Mouse (Mus musculus): Measurements from ENCODE around the gene Otop2. TPM values are rescaled to one million over a fixed set of nuclear protein-coding genes. Genes with fewer than 3 reads are reported as not detected.

Otop2 gene
- polyA plus RNA-seq (2012; rRNA removed): 0.06 and 0.19 TPM in 2 replicates

DNA sequence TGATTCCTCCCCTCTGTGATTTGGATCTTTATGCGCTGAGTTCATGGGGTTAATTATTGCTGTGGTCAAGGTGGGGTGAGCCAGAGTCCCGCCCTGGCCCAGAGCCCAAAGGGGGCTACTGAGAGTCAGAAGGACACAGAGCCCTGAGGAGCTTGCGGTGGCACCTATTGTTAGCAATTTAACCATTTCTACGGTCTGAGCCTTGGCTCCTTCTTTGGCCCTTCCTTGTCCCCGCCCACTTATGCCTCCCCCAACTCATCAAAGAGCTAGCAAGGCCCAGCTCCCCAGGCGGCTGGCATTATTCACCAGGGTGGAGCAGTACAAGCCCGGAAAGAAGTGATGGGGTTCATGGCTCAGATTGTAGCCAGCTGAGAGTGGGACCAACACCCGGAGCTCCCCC, at the start of gene Otop2:
Gene Otop2 (plus strand): TSS at position 301 of the 400 bp plus-strand sequence.

DNA sequence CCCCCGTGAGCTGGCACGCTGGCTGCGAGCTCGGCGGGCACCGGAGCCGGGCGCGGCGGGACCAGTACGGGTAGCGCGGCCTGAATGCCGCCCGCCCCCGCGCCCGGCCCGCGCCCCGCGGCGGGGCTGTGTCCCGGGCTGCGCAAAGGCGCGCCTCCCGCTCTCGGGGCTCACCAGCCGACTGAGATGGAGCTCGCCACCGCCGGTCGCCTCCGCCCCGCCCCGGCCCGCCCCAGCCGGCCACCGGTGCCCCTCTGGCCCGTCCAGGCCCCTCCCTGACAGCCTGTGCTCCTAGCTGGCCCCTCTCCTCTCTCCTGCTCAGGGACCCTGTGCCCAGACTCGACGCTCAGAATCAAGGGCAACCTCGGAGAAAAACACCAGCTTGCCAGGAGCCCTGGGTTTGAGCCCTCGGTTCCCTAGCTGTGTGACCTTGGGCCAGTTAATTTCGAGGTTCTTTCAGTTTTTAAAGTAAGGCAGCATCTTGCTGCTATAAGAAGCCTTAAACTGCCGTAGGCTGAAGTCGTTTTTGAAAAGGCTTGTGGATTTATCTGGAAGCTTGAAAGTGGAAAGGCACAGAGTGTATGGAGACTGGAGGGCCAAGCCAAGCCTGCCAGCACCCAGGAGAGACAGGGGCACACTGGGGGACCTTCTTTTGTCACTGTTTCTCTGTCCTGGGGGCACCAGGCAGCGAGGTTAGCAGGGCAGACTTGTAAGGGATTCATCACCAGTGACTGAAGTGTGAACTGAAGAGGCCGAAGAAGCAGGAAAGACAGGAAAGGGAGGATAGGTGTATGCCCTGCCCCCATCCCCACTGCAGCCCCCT, 39.7 kb upstream of the Otop2 start, which contains the start of gene Grin2c:
Gene Grin2c (minus strand): TSS at position 183 of the 823 bp plus-strand sequence.

DNA sequence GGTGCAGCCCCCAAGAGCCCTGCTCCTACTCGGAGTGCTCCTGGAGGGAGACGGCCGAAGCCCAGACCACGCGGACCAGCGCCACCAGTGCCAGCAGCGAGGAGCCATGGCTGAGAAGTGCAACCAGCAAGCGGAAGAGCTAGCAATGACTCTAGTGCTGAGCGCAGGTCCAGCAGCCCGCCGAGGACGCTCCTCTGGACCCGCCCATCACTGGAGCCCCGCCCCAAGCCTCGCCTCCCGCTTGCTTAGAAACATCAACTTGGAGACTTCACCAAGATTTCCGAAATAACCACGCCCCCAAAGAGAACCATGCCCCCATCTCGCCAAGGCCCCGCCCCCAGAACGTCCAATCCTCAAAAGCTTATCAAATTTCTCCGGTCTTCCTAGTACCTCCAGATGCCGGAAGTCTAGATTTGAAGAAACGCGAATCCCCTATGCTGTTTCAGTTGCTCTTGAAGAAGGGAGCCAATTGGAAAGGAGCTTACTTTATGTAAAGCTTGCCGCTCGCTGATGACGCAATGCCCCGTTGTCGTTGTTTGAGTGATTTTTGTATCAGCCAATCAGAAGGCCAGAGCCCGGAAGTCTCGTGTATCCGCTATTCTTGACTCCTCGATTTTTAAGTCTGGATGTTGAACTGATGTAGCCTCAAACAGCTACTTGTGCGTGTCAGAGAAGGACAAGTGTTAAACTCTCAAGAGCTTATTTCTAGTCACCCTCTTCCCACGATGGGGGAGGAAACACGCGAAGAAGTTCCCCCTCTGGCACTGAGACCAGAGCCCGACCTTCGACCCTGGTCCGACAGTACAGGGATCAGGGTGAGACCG, 30.0 kb upstream of the Otop2 start, which contains the start of gene Fdxr:
Gene Fdxr (minus strand): TSS at position 271 of the 824 bp plus-strand sequence.

DNA sequence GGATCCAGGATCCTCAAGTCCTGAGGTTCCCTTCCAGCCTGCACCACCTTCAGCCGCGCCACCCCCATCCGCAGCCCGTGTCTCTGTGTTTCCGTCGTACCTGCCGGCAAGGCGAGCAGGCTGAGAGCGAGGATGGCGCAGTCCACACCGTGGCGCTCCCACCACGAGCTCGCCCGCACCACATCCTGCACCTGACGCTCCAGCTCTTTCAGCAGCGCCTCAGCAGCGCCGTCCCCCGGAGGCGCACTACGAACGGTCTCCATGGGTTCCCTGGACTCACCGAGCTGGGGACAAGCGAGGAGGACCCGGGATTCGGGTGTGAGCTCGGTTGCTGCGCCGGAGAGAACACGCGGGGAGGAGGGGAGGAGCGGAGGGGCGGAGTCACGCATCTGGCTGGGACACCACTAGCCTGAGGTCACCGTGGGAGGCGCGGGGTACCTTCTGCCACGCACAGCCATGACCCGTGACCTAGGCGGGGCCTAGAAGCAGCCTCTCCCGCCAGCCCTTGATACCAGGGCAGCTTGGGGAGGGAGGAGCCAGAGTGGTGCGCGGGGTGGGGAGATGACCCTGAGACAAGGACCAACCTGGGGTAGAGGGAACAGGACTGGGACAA, 9.6 kb upstream of the Otop2 start, which contains the start of gene Fads6:
Gene Fads6 (minus strand): TSS at position 450 of the 613 bp plus-strand sequence.

DNA sequence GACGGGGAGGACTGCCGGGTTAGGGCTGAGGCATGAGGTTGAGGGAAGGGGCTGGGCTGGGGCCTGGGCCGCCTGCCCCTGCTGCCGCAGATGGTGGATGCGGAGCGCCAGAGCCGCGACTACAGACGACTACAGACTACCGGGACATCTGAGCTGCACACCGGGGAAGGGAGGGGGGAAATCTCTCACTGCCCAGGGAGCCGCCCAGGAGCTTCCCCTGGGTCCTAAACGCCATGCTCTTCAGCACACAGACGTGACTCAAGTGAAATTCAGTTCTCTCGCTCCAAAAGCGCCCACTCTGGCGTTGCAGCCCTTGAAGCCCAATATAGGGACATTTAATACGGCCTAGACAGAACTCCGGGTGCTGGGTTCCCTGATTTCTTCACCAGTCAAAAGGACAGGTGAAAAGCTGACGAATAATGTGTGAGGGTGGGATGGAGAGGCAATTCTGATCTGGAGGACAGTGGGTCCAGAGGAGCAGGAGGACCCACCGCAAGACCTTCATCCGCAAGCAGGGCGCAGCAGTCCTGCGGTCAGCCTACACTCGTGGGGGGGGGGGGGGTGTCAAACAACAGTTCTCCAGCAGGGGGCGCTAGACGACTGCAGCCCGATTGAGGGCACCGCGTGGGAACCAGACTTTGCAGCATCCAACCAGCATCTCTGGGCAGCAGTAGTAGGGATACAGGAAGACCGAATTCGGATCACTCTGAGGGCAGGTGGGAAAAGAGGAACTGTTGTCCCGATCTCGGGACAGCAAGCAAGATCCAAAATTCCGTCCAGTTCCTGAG, 15.1 kb downstream of the Otop2 start, which contains the start of gene Ush1g:
Gene Ush1g (minus strand): TSS at position 136 of the 788 bp plus-strand sequence.

DNA sequence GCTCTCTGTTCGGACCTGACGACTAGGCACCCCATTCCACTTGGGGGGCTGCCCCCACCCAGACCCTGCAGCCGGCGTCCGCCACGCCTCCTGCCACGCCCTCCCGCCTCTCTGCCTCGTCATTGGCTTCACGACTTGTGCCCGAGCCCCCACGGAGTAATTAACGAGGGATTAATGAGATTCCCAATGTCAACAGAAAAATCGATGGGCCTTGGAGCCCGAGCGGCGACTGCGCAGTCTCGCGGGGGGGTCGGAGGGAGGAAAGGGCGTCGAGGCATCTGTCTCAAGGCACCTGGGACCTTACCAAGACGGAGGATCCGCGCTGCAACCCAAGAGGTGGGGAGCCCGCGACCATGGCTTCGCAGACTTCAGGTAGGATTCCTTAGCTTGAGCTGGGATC, 27.6 kb downstream of the Otop2 start, which contains the start of gene Otop3:
Gene Otop3 (plus strand): TSS at position 201 of the 400 bp plus-strand sequence.

DNA sequence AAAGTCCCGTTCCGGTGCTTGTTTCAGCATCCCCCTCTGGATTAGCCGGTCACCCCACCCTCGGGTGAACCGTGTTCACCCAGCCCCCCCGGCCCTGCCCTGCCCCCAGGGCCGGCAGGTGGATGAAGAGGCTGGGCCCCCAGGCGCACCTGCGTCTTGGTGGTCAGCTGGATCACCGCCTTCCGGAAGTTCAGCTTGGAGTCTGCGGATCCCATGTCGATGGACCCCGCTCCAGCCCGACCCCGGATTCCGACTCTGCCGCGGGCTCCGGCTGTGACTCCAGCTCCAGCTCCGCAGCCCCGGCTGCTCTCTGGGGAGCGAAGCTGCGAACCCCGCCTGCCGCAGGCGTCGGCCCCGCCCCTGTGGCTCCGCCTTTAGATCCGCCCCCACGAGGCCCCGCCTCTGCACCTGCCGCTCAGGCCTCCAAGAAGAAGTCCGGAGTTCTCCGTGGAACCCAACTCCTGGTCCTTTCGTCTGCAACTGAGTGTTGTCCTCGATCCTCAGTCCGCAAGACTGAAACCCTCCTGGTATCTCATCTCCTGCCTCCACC, 60.5 kb downstream of the Otop2 start, which contains the start of gene Hid1:
Gene Hid1 (minus strand): TSS at position 362 of the 550 bp plus-strand sequence.

Other genes starting within 250 kb of the Otop2 start
- gene Cd300e, start 245.0 kb upstream of the Otop2 start, polyA plus RNA-seq (2012; rRNA removed): 0.02 and 0.04 TPM in 2 replicates
- 1.4 and 2.0 TPM in 2 replicates for gene Rab37, start 215.7 kb upstream of the Otop2 start, polyA plus RNA-seq (2012; rRNA removed)
- gene Cd300lf, start 173.2 kb upstream of the Otop2 start, polyA plus RNA-seq (2012; rRNA removed): 0.20 and 0.29 TPM in 2 replicates
- gene Slc9a3r1, start 143.8 kb upstream of the Otop2 start, polyA plus RNA-seq (2012; rRNA removed): 28.0 and 39.8 TPM in 2 replicates
- 3.5 and 5.0 TPM in 2 replicates for gene Tmem104, start 119.7 kb upstream of the Otop2 start, polyA plus RNA-seq (2012; rRNA removed)
- gene Nat9, start 119.3 kb upstream of the Otop2 start, polyA plus RNA-seq (2012; rRNA removed): 20.7 and 23.2 TPM in 2 replicates
- gene Grin2c, start 39.9 kb upstream of the Otop2 start, polyA plus RNA-seq (2012; rRNA removed): 1.1 and 1.7 TPM in 2 replicates
- 15.7 and 16.2 TPM in 2 replicates for gene Fdxr, start 30.1 kb upstream of the Otop2 start, polyA plus RNA-seq (2012; rRNA removed)
- 1.1 and 1.2 TPM in 2 replicates for gene Fads6, start 9.5 kb upstream of the Otop2 start, polyA plus RNA-seq (2012; rRNA removed)
- gene Ush1g, start 14.9 kb downstream of the Otop2 start, polyA plus RNA-seq (2012; rRNA removed): 0.01 and 0.02 TPM in 2 replicates
- gene Otop3, start 27.6 kb downstream of the Otop2 start, polyA plus RNA-seq (2012; rRNA removed): 0.13 and 0.15 TPM in 2 replicates
- 14.4 and 17.7 TPM in 2 replicates for gene Hid1, start 60.6 kb downstream of the Otop2 start, polyA plus RNA-seq (2012; rRNA removed)
- 29.3 and 33.6 TPM in 2 replicates for gene Cdr2l, start 74.8 kb downstream of the Otop2 start, polyA plus RNA-seq (2012; rRNA removed)
- 139 and 210 TPM in 2 replicates for gene Mrpl58, start 96.6 kb downstream of the Otop2 start, polyA plus RNA-seq (2012; rRNA removed)
- gene Atp5h, start 112.8 kb downstream of the Otop2 start, polyA plus RNA-seq (2012; rRNA removed): 593 and 879 TPM in 2 replicates
- 40.2 and 48.1 TPM in 2 replicates for gene Kctd2, start 113.0 kb downstream of the Otop2 start, polyA plus RNA-seq (2012; rRNA removed)
- gene Trim80, start 133.4 kb downstream of the Otop2 start, polyA plus RNA-seq (2012; rRNA removed): 0.10 TPM in 2 replicates
- 0.04 TPM in 1 of 2 replicates, not detected in the other for gene Slc16a5, start 155.3 kb downstream of the Otop2 start, polyA plus RNA-seq (2012; rRNA removed)
- 5.2 and 5.9 TPM in 2 replicates for gene Armc7, start 168.5 kb downstream of the Otop2 start, polyA plus RNA-seq (2012; rRNA removed)
- 50.7 and 84.0 TPM in 2 replicates for gene Nt5c, start 184.7 kb downstream of the Otop2 start, polyA plus RNA-seq (2012; rRNA removed)
- 491 and 541 TPM in 2 replicates for gene Jpt1, start 207.2 kb downstream of the Otop2 start, polyA plus RNA-seq (2012; rRNA removed)
- gene Sumo2, start 229.1 kb downstream of the Otop2 start, polyA plus RNA-seq (2012; rRNA removed): 729 and 931 TPM in 2 replicates

Measured in central nervous system, embryonic 11.5 days (tissue).